Mouse (Mus musculus): ENCODE data around the gene Pola1. TPM values are rescaled to one million over a fixed set of nuclear protein-coding genes. Genes with fewer than 3 reads are reported as not detected.
A peak's percentile ranks its signal among the peaks of the same experiment; 100 is the strongest.

The Pola1 gene
- total and polyA plus RNA-seq, 3 experiments: 29.3 to 38.0 (median 29.6) TPM

DNA sequence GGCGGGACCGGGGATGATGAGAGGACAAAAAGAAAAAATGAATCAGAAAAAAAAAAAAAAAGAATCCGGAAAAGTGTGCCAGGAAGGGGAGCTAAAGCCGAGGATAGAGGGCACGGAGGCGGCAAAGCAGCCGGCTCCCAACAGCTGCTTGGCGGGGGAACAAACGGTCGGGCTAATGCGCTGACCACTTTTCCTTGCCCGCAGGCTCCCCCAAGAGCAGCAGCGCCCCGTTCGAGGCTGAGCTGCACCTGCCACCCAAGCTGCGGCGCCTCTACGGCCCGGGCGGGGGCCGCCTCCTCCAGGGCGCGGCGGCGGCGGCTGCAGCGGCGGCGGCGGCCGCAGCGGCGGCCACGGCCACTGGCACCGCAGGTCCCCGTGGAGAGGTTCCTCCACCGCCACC is 343.6 kb downstream of the Pola1 start:
- Histone ChIP-seq H3K36me3 (replicated peaks in 1 of 2; ENCODE audit: control insufficient read depth in 1 of 2, insufficient read depth in 1 of 2, low read length in 1 of 2) (no peaks in the 10 kb centered on the region), H3K27me3 (replicated peaks) (peaks cover 40% of the 10 kb centered on the region), H3K9ac (ENCODE audit: insufficient read depth, low read depth) (peak overlapping the region; percentile 2; the same call in 1 of the 2 replicates), H3K79me2 (replicated peaks; ENCODE audit: control insufficient read depth, extremely low read depth, insufficient read depth, poor library complexity, severe bottlenecking) (no peaks in the 10 kb centered on the region), H3K4me1 (ENCODE audit: control insufficient read depth in 1 of 2, insufficient read depth in 2 of 2) (no peaks in the 10 kb centered on the region), H3K4me3 (replicated peaks in 1 of 3; ENCODE audit: low read depth in 2 of 3, low read length in 2 of 3, poor library complexity in 1 of 3) (peak overlapping the region in 2 of 3 experiments; percentile 20 to 85), H3K27ac (ENCODE audit: insufficient read depth, low read depth) (no peak overlapping the region), H3K4me2 (ENCODE audit: insufficient read depth, low read depth, poor library complexity, severe bottlenecking) (peak overlapping the region; percentile 54; the same call in 1 of the 2 replicates), H3K9me3 (replicated peaks; ENCODE audit: low read length) (no peaks in the 10 kb centered on the region)
- dilution Hi-C loops (cut with MboI; ENCODE audit: extremely low pct_ligation_motif_present, extremely low pct_unique_long_range_greater_than_20kb, low sequenced_read_pairs): no loop called here
- in situ Hi-C loops (cut with MboI; ENCODE audit: low pct_ligation_motif_present, low pct_unique_long_range_greater_than_20kb, low sequenced_read_pairs): loop anchor here (10.0 kb wide), 1 partner anchor 196 kb away; no protein-coding TSS in a partner anchor
- no peak for DNase-seq (ENCODE audit: extremely low read depth)
- TF ChIP-seq TBP (conservative IDR thresholded peaks at IDR 0.05; ENCODE audit: low read depth, low read length) (no peak), CHD2 (IDR thresholded peaks at IDR 0.05; ENCODE audit: low read length) (no peak), PAX5 (IDR thresholded peaks at IDR 0.05; ENCODE audit: low read length) (no peak), SIN3A (IDR thresholded peaks at IDR 0.05; ENCODE audit: low read length) (no peak), UBTF (IDR thresholded peaks at IDR 0.05; ENCODE audit: low read depth, low read length) (no peak), NELFE (IDR thresholded peaks at IDR 0.05; ENCODE audit: low read depth, low read length) (no peak)

DNA sequence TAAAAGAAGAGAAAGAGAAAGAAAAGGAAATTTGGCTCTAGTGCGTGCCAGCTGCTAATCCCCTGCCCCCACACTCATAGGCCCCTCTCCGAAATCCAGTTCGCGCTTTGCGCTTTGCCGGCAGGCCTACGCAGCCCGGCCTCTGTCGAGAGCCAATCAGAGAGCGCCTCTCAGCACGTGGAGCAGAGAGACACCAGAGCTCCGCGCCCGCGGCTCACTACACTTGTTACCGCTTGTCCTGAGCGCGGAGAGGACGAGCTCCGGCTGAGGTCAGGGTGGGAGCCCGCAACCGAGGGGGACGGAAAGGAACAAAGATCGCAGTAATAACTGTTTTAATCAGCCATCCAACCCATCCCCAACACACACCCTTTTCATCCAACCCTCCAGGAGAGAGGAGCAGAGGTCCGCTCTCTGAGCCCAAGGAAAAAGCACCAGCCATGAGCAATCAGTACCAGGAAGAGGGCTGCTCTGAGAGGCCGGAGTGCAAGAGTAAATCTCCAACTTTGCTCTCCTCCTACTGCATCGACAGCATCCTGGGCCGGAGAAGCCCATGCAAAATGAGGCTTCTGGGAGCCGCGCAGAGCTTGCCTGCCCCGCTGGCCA is 345.6 kb downstream of the Pola1 start, which contains the start of gene Arx:
Arx (plus strand) TSS at position 155 of the 603 bp plus-strand sequence.
- Histone ChIP-seq H3K27me3 (replicated peaks) (peaks cover 36% of the 10 kb centered on the region), H3K27ac (ENCODE audit: insufficient read depth, low read depth) (no peak within 1 kb of the TSS), H3K9ac (ENCODE audit: insufficient read depth, low read depth) (no peak within 1 kb of the TSS), H3K36me3 (replicated peaks in 1 of 2; ENCODE audit: control insufficient read depth in 1 of 2, insufficient read depth in 1 of 2, low read length in 1 of 2) (no peaks in the 10 kb centered on the region), H3K4me1 (ENCODE audit: control insufficient read depth in 1 of 2, insufficient read depth in 2 of 2) (no peaks in the 10 kb centered on the region), H3K79me2 (replicated peaks; ENCODE audit: control insufficient read depth, extremely low read depth, insufficient read depth, poor library complexity, severe bottlenecking) (no peaks in the 10 kb centered on the region), H3K4me2 (ENCODE audit: insufficient read depth, low read depth, poor library complexity, severe bottlenecking) (no peak within 1 kb of the TSS), H3K9me3 (replicated peaks; ENCODE audit: low read length) (no peaks in the 10 kb centered on the region), H3K4me3 (replicated peaks in 1 of 3; ENCODE audit: low read depth in 2 of 3, low read length in 2 of 3, poor library complexity in 1 of 3) (no peak within 1 kb of the TSS)
- in situ Hi-C loops (cut with MboI; ENCODE audit: low pct_ligation_motif_present, low pct_unique_long_range_greater_than_20kb, low sequenced_read_pairs): loop anchor here (10.0 kb wide), 1 partner anchor 198 kb away; no protein-coding TSS in a partner anchor
- dilution Hi-C loops (cut with MboI; ENCODE audit: extremely low pct_ligation_motif_present, extremely low pct_unique_long_range_greater_than_20kb, low sequenced_read_pairs): no loop called here
- DNase-seq (ENCODE audit: extremely low read depth): no peak
- TF ChIP-seq MAFK (IDR thresholded peaks at IDR 0.05; ENCODE audit: insufficient replicate concordance, low read length): no peak
- no peak for TF ChIP-seq CHD1 (IDR thresholded peaks at IDR 0.05; ENCODE audit: low read depth, low read length)
- TF ChIP-seq JUND (conservative IDR thresholded peaks at IDR 0.05; ENCODE audit: low read depth, low read length): no peak
- no peak for TF ChIP-seq PAX5 (IDR thresholded peaks at IDR 0.05; ENCODE audit: low read length)
- TF ChIP-seq POLR2A (IDR thresholded peaks at IDR 0.05; ENCODE audit: low read depth, low read length): no peak
- no peak for TF ChIP-seq IRF4 (IDR thresholded peaks at IDR 0.05; ENCODE audit: low read depth, low read length)
- no peak for TF ChIP-seq MXI1 (IDR thresholded peaks at IDR 0.05; ENCODE audit: low read depth, low read length)
- TF ChIP-seq ELF1 (IDR thresholded peaks at IDR 0.05; ENCODE audit: low read depth, low read length): no peak
- no peak for TF ChIP-seq SIN3A (IDR thresholded peaks at IDR 0.05; ENCODE audit: low read length)
- TF ChIP-seq RAD21 (IDR thresholded peaks at IDR 0.05; ENCODE audit: low read depth, low read length): no peak
- no peak for TF ChIP-seq TCF12 (IDR thresholded peaks at IDR 0.05; ENCODE audit: low read depth, low read length)
- no peak for TF ChIP-seq ZMIZ1 (IDR thresholded peaks at IDR 0.05; ENCODE audit: low read depth, low read length)
- TF ChIP-seq TBP (conservative IDR thresholded peaks at IDR 0.05; ENCODE audit: low read depth, low read length): no peak
- TF ChIP-seq MAX (IDR thresholded peaks at IDR 0.05; ENCODE audit: low read length): no peak
- no peak for TF ChIP-seq ETS1 (conservative IDR thresholded peaks at IDR 0.05; ENCODE audit: low read depth, low read length)
- TF ChIP-seq NELFE (IDR thresholded peaks at IDR 0.05; ENCODE audit: low read depth, low read length): no peak
- TF ChIP-seq MYC (IDR thresholded peaks at IDR 0.05; ENCODE audit: low read depth, low read length): no peak
- TF ChIP-seq JUN (IDR thresholded peaks at IDR 0.05; ENCODE audit: insufficient read depth, low read depth, low read length): no peak
- TF ChIP-seq CTCF (conservative IDR thresholded peaks at IDR 0.05 in 1 of 2, IDR thresholded peaks at IDR 0.05 in 1 of 2; ENCODE audit: low read depth in 2 of 2, low read length in 2 of 2): no peak
- no peak for TF ChIP-seq UBTF (IDR thresholded peaks at IDR 0.05; ENCODE audit: low read depth, low read length)
